ENCODE assay signal across 22 mouse cellular contexts in genomic region chr2:170913863-170914262, GRCm38 (mm10).
DNase-seq lines count a peak whose midpoint lies in the region; ATAC-seq lines count a peak whose summit lies in the region.
"Had no signal": no experiment of that assay in that cellular context is flagged by ENCODE, and none has a peak within 500 bp of the region (broad histone marks: within the 10 kb centered on the region; RNA-seq: fewer than 3 reads in every experiment).

No protein-coding gene starts in this region.

- no peaks in the 10 kb centered on the region for H3K36me3 ChIP-seq in forebrain, embryonic 13.5 days (ENCODE audit: poor library complexity, severe bottlenecking)
- H3K36me3 ChIP-seq in forebrain, embryonic 15.5 days, result no peaks in the 10 kb centered on the region
- H3K36me3 ChIP-seq in midbrain, embryonic 12.5 days, result no peaks in the 10 kb centered on the region
- no peaks in the 10 kb centered on the region for H3K36me3 ChIP-seq in midbrain, embryonic 11.5 days (ENCODE audit: control insufficient read depth, insufficient read depth, low read length)
- H3K36me3 ChIP-seq in limb, embryonic 10.5 days, result no peaks in the 10 kb centered on the region
- no peaks in the 10 kb centered on the region for H3K36me3 ChIP-seq in midbrain, embryonic 16.5 days (ENCODE audit: control insufficient read depth, insufficient read depth, low read length)
- H3K36me3 ChIP-seq: embryonic facial prominence, embryonic 12.5 days; forebrain, embryonic 12.5 days; heart, embryonic 15.5 days; hindbrain, embryonic 15.5 days had no signal

- peak; percentile 73; the same call in 1 of the 2 replicates for ATAC-seq in forebrain, embryonic 13.5 days
- ATAC-seq in forebrain, embryonic 15.5 days (replicated peaks), result no peak
- ATAC-seq in midbrain, embryonic 12.5 days (ENCODE audit: low FRiP score, low read depth), result 0 out of 2 replicates have a peak, but pooled peaks have one; percentile 38
- ATAC-seq in midbrain, embryonic 11.5 days (ENCODE audit: low FRiP score), result no peak
- ATAC-seq in midbrain, embryonic 16.5 days, result peak; percentile 36; the same call in 1 of the 2 replicates
- ATAC-seq: activated CD4-positive, CD25-positive, alpha-beta regulatory T cell, adult 4 months; Patski had no signal

- no peak overlapping the region for H3K4me3 ChIP-seq in forebrain, embryonic 13.5 days
- no peak overlapping the region for H3K4me3 ChIP-seq in forebrain, embryonic 15.5 days
- no peak overlapping the region for H3K4me3 ChIP-seq in midbrain, embryonic 12.5 days
- H3K4me3 ChIP-seq in midbrain, embryonic 11.5 days (ENCODE audit: low read depth, low read length), result no peak overlapping the region
- no peak overlapping the region for H3K4me3 ChIP-seq in limb, embryonic 10.5 days
- H3K4me3 ChIP-seq in midbrain, embryonic 16.5 days (ENCODE audit: low read depth, low read length), result no peak overlapping the region
- H3K4me3 ChIP-seq: embryonic facial prominence, embryonic 12.5 days; forebrain, embryonic 12.5 days; heart, adult 2 months; heart, embryonic 15.5 days; hindbrain, embryonic 15.5 days had no signal

- no peaks in the 10 kb centered on the region for H3K9me3 ChIP-seq in forebrain, embryonic 13.5 days (replicated peaks)
- no peaks in the 10 kb centered on the region for H3K9me3 ChIP-seq in forebrain, embryonic 15.5 days
- no peaks in the 10 kb centered on the region for H3K9me3 ChIP-seq in midbrain, embryonic 12.5 days
- no peaks in the 10 kb centered on the region for H3K9me3 ChIP-seq in midbrain, embryonic 11.5 days (ENCODE audit: control insufficient read depth, low read length)
- no peaks in the 10 kb centered on the region for H3K9me3 ChIP-seq in limb, embryonic 10.5 days (replicated peaks)
- H3K9me3 ChIP-seq in midbrain, embryonic 16.5 days (replicated peaks; ENCODE audit: control insufficient read depth, low read length, poor library complexity, severe bottlenecking), result no peaks in the 10 kb centered on the region
- H3K9me3 ChIP-seq: embryonic facial prominence, embryonic 12.5 days; forebrain, embryonic 12.5 days; heart, embryonic 15.5 days; hindbrain, embryonic 15.5 days had no signal

- H3K4me1 ChIP-seq in forebrain, embryonic 13.5 days, result peaks cover 14% of the 10 kb centered on the region
- H3K4me1 ChIP-seq in forebrain, embryonic 15.5 days, result peaks cover 13% of the 10 kb centered on the region
- no peaks in the 10 kb centered on the region for H3K4me1 ChIP-seq in midbrain, embryonic 12.5 days
- no peaks in the 10 kb centered on the region for H3K4me1 ChIP-seq in midbrain, embryonic 11.5 days (ENCODE audit: control insufficient read depth, insufficient read depth, low read length)
- H3K4me1 ChIP-seq in limb, embryonic 10.5 days, result peaks cover 16% of the 10 kb centered on the region
- H3K4me1 ChIP-seq in midbrain, embryonic 16.5 days (ENCODE audit: control insufficient read depth, insufficient read depth, low read length), result peaks cover 6% of the 10 kb centered on the region; the same call in 1 of the 2 replicates
- H3K4me1 ChIP-seq: embryonic facial prominence, embryonic 12.5 days had no signal

- H3K27me3 ChIP-seq in forebrain, embryonic 13.5 days, result no peaks in the 10 kb centered on the region
- H3K27me3 ChIP-seq in forebrain, embryonic 15.5 days, result no peaks in the 10 kb centered on the region
- H3K27me3 ChIP-seq in midbrain, embryonic 12.5 days, result no peaks in the 10 kb centered on the region
- no peaks in the 10 kb centered on the region for H3K27me3 ChIP-seq in midbrain, embryonic 11.5 days (ENCODE audit: control insufficient read depth, insufficient read depth, low read length)
- H3K27me3 ChIP-seq in limb, embryonic 10.5 days (ENCODE audit: low read depth, poor library complexity, severe bottlenecking), result no peaks in the 10 kb centered on the region
- H3K27me3 ChIP-seq in midbrain, embryonic 16.5 days (ENCODE audit: control insufficient read depth, insufficient read depth, low read depth, low read length), result no peaks in the 10 kb centered on the region
- H3K27me3 ChIP-seq: CH12.LX; embryonic facial prominence, embryonic 12.5 days; forebrain, embryonic 12.5 days; hindbrain, embryonic 15.5 days; Patski had no signal

- no peak overlapping the region for H3K9ac ChIP-seq in forebrain, embryonic 13.5 days
- H3K9ac ChIP-seq in forebrain, embryonic 15.5 days (replicated peaks), result no peak overlapping the region
- H3K9ac ChIP-seq in midbrain, embryonic 12.5 days (replicated peaks), result no peak overlapping the region
- no peak overlapping the region for H3K9ac ChIP-seq in midbrain, embryonic 11.5 days (ENCODE audit: low read length)
- peak overlapping the region; percentile 38; the same call in 1 of the 2 replicates for H3K9ac ChIP-seq in midbrain, embryonic 16.5 days (ENCODE audit: low read depth, low read length)
- H3K9ac ChIP-seq: embryonic facial prominence, embryonic 12.5 days; forebrain, embryonic 12.5 days; heart, embryonic 15.5 days; hindbrain, embryonic 15.5 days had no signal

- no peak overlapping the region for H3K27ac ChIP-seq in forebrain, embryonic 13.5 days
- no peak overlapping the region for H3K27ac ChIP-seq in forebrain, embryonic 15.5 days (replicated peaks)
- no peak overlapping the region for H3K27ac ChIP-seq in midbrain, embryonic 12.5 days (replicated peaks)
- H3K27ac ChIP-seq in midbrain, embryonic 11.5 days (ENCODE audit: low read depth, low read length), result no peak overlapping the region
- H3K27ac ChIP-seq in limb, embryonic 10.5 days, result peak overlapping the region; percentile 54
- 0 out of 2 replicates have a peak overlapping the region, but pooled peaks have one; percentile 38 for H3K27ac ChIP-seq in midbrain, embryonic 16.5 days (ENCODE audit: low read length)
- H3K27ac ChIP-seq: embryonic facial prominence, embryonic 12.5 days; forebrain, embryonic 12.5 days; heart, adult 2 months; heart, embryonic 15.5 days; hindbrain, embryonic 15.5 days had no signal

- WGBS in forebrain, embryonic 13.5 days, result 63% methylated on average over 11 of the region's 11 CpGs
- WGBS in forebrain, embryonic 15.5 days, result 60% methylated on average over 11 of the region's 11 CpGs
- 80% methylated on average over 11 of the region's 11 CpGs for WGBS in midbrain, embryonic 12.5 days
- WGBS in midbrain, embryonic 11.5 days, result 88% methylated on average over 11 of the region's 11 CpGs
- 91% methylated on average over 11 of the region's 11 CpGs for WGBS in limb, embryonic 10.5 days
- 45% methylated on average over 11 of the region's 11 CpGs for WGBS in midbrain, embryonic 16.5 days

- no peak overlapping the region for H3K4me2 ChIP-seq in forebrain, embryonic 13.5 days
- no peak overlapping the region for H3K4me2 ChIP-seq in forebrain, embryonic 15.5 days (replicated peaks)
- no peak overlapping the region for H3K4me2 ChIP-seq in midbrain, embryonic 12.5 days (replicated peaks)
- H3K4me2 ChIP-seq in midbrain, embryonic 11.5 days, result no peak overlapping the region
- no peak overlapping the region for H3K4me2 ChIP-seq in midbrain, embryonic 16.5 days (ENCODE audit: low read length)
- H3K4me2 ChIP-seq: embryonic facial prominence, embryonic 12.5 days; forebrain, embryonic 12.5 days; heart, embryonic 11.5 days; heart, embryonic 15.5 days; hindbrain, embryonic 15.5 days had no signal

- no peak for DNase-seq in midbrain, embryonic 11.5 days (ENCODE audit: low spot score, missing footprints)
- DNase-seq in limb, embryonic 10.5 days (ENCODE audit: low spot score), result no peak
- no peak for DNase-seq in spleen, postnatal 36 days (ENCODE audit: low spot score in 2 of 2)
- DNase-seq: adrenal gland, postnatal 14 days; cerebellum, adult 18-20 months; cerebellum, postnatal 14 days; embryo, embryonic 11 days; gastrocnemius, postnatal 14 days; heart, adult 2 months; heart, postnatal 14 days had no signal

Comparison
In these comparisons a context has a peak if more than half of its experiments do, and no peak if none do; other contexts are left out.
1. ATAC-seq: peak in forebrain, embryonic 13.5 days (single experiment), midbrain, embryonic 12.5 days (single experiment) and midbrain, embryonic 16.5 days (single experiment); none in forebrain, embryonic 15.5 days (single experiment) and midbrain, embryonic 11.5 days (single experiment).
2. H3K27ac ChIP-seq: peak in limb, embryonic 10.5 days (single experiment) and midbrain, embryonic 16.5 days (single experiment); none in forebrain, embryonic 13.5 days (single experiment), forebrain, embryonic 15.5 days (single experiment), midbrain, embryonic 12.5 days (single experiment) and midbrain, embryonic 11.5 days (single experiment).